Mouse (Mus musculus): ENCODE results near the gene Spag5. TPM values are rescaled to one million over a fixed set of nuclear protein-coding genes. Genes with fewer than 3 reads are reported as not detected.
A peak's percentile ranks its signal among the peaks of the same experiment; 100 is the strongest.

Gene Spag5
- polyA plus RNA-seq, 1 experiment from 2014 or later: 47.6 TPM

GRCm38 (mm10) chr11:78358330-78359007 lies 57.1 kb downstream of the Spag5 start:
- H3K4me3 ChIP-seq: no peak overlapping the region
- peaks cover 17% of the 10 kb centered on the region for H3K27me3 ChIP-seq
- no peaks in the 10 kb centered on the region for H3K36me3 ChIP-seq
- no peak overlapping the region for H3K4me2 ChIP-seq (replicated peaks)
- no peak for ATAC-seq (ENCODE audit: low FRiP score, low read depth)
- H3K9me3 ChIP-seq: no peaks in the 10 kb centered on the region
- H3K27ac ChIP-seq (replicated peaks): no peak overlapping the region
- H3K4me1 ChIP-seq: no peaks in the 10 kb centered on the region
- H3K9ac ChIP-seq (replicated peaks): no peak overlapping the region
- WGBS: 12% methylated on average over 22 of the region's 22 CpGs

GRCm38 (mm10) chr11:78360125-78360788 lies 58.9 kb downstream of the Spag5 start:
- 11% methylated on average over 13 of the region's 13 CpGs for WGBS
- no peak for ATAC-seq (ENCODE audit: low FRiP score, low read depth)
- peaks cover 17% of the 10 kb centered on the region for H3K27me3 ChIP-seq
- H3K36me3 ChIP-seq: no peaks in the 10 kb centered on the region
- no peaks in the 10 kb centered on the region for H3K4me1 ChIP-seq
- H3K27ac ChIP-seq (replicated peaks): no peak overlapping the region
- H3K4me3 ChIP-seq: peak overlapping the region; percentile 25
- no peak overlapping the region; the same call in 1 of the 2 replicates for H3K9ac ChIP-seq (replicated peaks)
- no peaks in the 10 kb centered on the region for H3K9me3 ChIP-seq
- H3K4me2 ChIP-seq (replicated peaks): peak overlapping the region; percentile 44

- H3K9ac ChIP-seq (replicated peaks): no peak overlapping the region
- 0 out of 2 replicates have a peak overlapping the region, but pooled peaks have one; percentile 25 for H3K4me3 ChIP-seq
- 0 out of 2 replicates have a peak, but pooled peaks have one; percentile 49 for ATAC-seq (ENCODE audit: low FRiP score, low read depth)
- no peaks in the 10 kb centered on the region for H3K9me3 ChIP-seq
- no peaks in the 10 kb centered on the region for H3K4me1 ChIP-seq
- H3K4me2 ChIP-seq (replicated peaks): 0 out of 2 replicates have a peak overlapping the region, but pooled peaks have one; percentile 44
- no peak overlapping the region for H3K27ac ChIP-seq (replicated peaks)
- no peaks in the 10 kb centered on the region for H3K36me3 ChIP-seq
- peaks cover 17% of the 10 kb centered on the region for H3K27me3 ChIP-seq
- 60% methylated on average over 2 of the region's 2 CpGs for WGBS
These were observed 59.4 kb downstream of the Spag5 start for GRCm38 (mm10) chr11:78360789-78361131.

DNA sequence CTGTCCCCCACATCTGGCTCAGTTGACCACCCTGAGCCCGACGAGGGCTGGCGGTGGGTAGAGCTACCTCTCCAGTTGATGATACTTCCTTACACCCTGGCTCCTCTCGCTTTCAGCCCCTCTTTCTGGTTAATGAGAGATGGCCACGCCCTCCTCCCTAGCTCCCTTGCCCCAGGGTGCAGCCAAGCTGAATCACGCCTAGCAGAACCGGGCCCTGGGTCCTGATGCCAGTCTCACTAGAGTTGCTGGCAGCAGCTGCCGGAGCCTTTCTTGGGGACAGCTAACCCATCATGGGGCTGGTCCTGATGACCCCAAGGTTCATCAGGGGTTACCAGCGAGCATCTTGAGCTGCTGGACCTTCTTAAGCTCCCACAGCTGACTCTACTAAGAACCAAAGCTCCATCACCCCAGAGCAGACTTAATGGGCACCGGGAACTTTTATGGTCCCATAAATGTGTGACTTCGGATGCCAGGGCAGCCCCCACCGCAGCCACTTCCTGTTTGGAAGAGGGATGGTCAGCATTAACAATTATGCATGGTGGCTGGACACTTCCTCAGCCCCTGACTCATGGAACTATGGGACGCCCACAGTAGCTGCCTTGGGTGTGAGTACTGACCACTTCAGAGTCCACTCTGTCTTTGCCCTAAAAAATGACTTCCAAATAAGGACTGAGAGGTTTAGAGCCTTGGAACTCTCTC lies 62.1 kb downstream of the Spag5 start:
- Histone ChIP-seq H3K4me2 (replicated peaks) (no peak overlapping the region), H3K4me1 (no peaks in the 10 kb centered on the region), H3K9me3 (no peaks in the 10 kb centered on the region), H3K36me3 (no peaks in the 10 kb centered on the region), H3K27ac (replicated peaks) (no peak overlapping the region), H3K9ac (replicated peaks) (no peak overlapping the region), H3K27me3 (peaks cover 12% of the 10 kb centered on the region), H3K4me3 (no peak overlapping the region)
- no peak for ATAC-seq (ENCODE audit: low FRiP score, low read depth)
- WGBS: 79% methylated on average over 13 of the region's 13 CpGs

DNA sequence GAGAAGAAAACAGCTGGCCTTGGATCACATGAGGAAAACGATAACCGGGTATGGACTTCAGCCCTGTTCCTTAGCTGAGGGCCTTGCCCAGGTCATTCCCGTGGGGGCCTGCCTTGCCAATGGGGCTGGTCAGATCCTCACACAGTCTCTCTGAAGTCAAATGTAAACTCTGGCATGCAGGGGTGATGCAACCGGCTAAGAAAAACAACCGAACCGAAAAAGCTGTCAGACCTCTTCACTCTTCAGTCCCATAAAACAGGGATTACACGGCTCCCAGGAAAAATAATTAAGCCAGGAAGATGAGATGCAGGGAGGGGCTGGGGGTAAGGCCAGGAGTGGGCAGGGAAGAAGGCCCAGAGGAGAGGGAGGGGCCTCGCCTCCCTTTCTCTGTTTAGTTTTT lies 62.8 kb downstream of the Spag5 start:
- no peaks in the 10 kb centered on the region for H3K9me3 ChIP-seq
- peaks cover 6% of the 10 kb centered on the region; the same call in 1 of the 2 replicates for H3K27me3 ChIP-seq
- no peak overlapping the region for H3K4me2 ChIP-seq (replicated peaks)
- no peaks in the 10 kb centered on the region for H3K4me1 ChIP-seq
- H3K36me3 ChIP-seq: no peaks in the 10 kb centered on the region
- no peak for ATAC-seq (ENCODE audit: low FRiP score, low read depth)
- no peak overlapping the region for H3K27ac ChIP-seq (replicated peaks)
- H3K9ac ChIP-seq (replicated peaks): no peak overlapping the region
- no peak overlapping the region for H3K4me3 ChIP-seq
- WGBS: 48% methylated on average over 8 of the region's 8 CpGs

GRCm38 (mm10) chr11:78367456-78368225 lies 66.3 kb downstream of the Spag5 start:
- H3K27ac ChIP-seq (replicated peaks): no peak overlapping the region
- WGBS: 90% methylated on average over 15 of the region's 15 CpGs
- H3K4me1 ChIP-seq: no peaks in the 10 kb centered on the region
- no peak overlapping the region for H3K4me3 ChIP-seq
- H3K27me3 ChIP-seq: no peaks in the 10 kb centered on the region
- H3K9ac ChIP-seq (replicated peaks): no peak overlapping the region
- ATAC-seq (ENCODE audit: low FRiP score, low read depth): no peak
- no peak overlapping the region for H3K4me2 ChIP-seq (replicated peaks)
- H3K36me3 ChIP-seq: no peaks in the 10 kb centered on the region
- H3K9me3 ChIP-seq: no peaks in the 10 kb centered on the region

GRCm38 (mm10) chr11:78370389-78370788 lies 69.1 kb downstream of the Spag5 start:
- 57% methylated on average over 1 of the region's 1 CpGs for WGBS
- no peak for ATAC-seq (ENCODE audit: low FRiP score, low read depth)
- no peaks in the 10 kb centered on the region for H3K27me3 ChIP-seq

GRCm38 (mm10) chr11:78371711-78372110 lies 70.4 kb downstream of the Spag5 start:
- WGBS: 93% methylated on average over 11 of the region's 11 CpGs
- no peaks in the 10 kb centered on the region for H3K9me3 ChIP-seq
- no peak overlapping the region for H3K27ac ChIP-seq (replicated peaks)

More at GRCm38 (mm10) chr11:78370389-78370788, 69.1 kb downstream of the Spag5 start:
- no peak overlapping the region for H3K9ac ChIP-seq (replicated peaks)
- no peaks in the 10 kb centered on the region for H3K9me3 ChIP-seq
- H3K4me2 ChIP-seq (replicated peaks): no peak overlapping the region
- no peaks in the 10 kb centered on the region for H3K36me3 ChIP-seq
- H3K27ac ChIP-seq (replicated peaks): no peak overlapping the region
- H3K4me3 ChIP-seq: no peak overlapping the region
- no peaks in the 10 kb centered on the region for H3K4me1 ChIP-seq

More at GRCm38 (mm10) chr11:78371711-78372110, 70.4 kb downstream of the Spag5 start:
- Histone ChIP-seq H3K4me1 (no peaks in the 10 kb centered on the region), H3K9ac (replicated peaks) (no peak overlapping the region), H3K36me3 (no peaks in the 10 kb centered on the region), H3K4me3 (no peak overlapping the region), H3K27me3 (no peaks in the 10 kb centered on the region), H3K4me2 (replicated peaks) (no peak overlapping the region)
- ATAC-seq (ENCODE audit: low FRiP score, low read depth): no peak

Other genes with a start within 250 kb of the Spag5 start
- 33.4 and 33.6 TPM in 2 replicates for gene Eral1, start 221.1 kb upstream of the Spag5 start, polyA plus RNA-seq (2016; fragmentation: Nextera tagmentation; extraction: Ambion mirVana)
- gene Fam222b, start 206.9 kb upstream of the Spag5 start, polyA plus RNA-seq (2016; fragmentation: Nextera tagmentation; extraction: Ambion mirVana): 24.9 and 27.4 TPM in 2 replicates
- 126 and 138 TPM in 2 replicates for gene Traf4, start 135.9 kb upstream of the Spag5 start, polyA plus RNA-seq (2016; fragmentation: Nextera tagmentation; extraction: Ambion mirVana)
- gene Nek8, start 124.9 kb upstream of the Spag5 start, polyA plus RNA-seq (2016; fragmentation: Nextera tagmentation; extraction: Ambion mirVana): 8.2 and 9.4 TPM in 2 replicates
- gene Tlcd1, start 124.8 kb upstream of the Spag5 start, polyA plus RNA-seq (2016; fragmentation: Nextera tagmentation; extraction: Ambion mirVana): 6.0 and 8.0 TPM in 2 replicates
- 905 and 958 TPM in 2 replicates for gene Rpl23a, start 117.9 kb upstream of the Spag5 start, polyA plus RNA-seq (2016; fragmentation: Nextera tagmentation; extraction: Ambion mirVana)
- 54.9 and 68.1 TPM in 2 replicates for gene Rab34, start 113.1 kb upstream of the Spag5 start, polyA plus RNA-seq (2016; fragmentation: Nextera tagmentation; extraction: Ambion mirVana)
- gene Proca1, start 108.1 kb upstream of the Spag5 start, polyA plus RNA-seq (2016; fragmentation: Nextera tagmentation; extraction: Ambion mirVana): 1.4 and 2.3 TPM in 2 replicates
- 49.1 and 53.8 TPM in 2 replicates for gene Sdf2, start 55.8 kb upstream of the Spag5 start, polyA plus RNA-seq (2016; fragmentation: Nextera tagmentation; extraction: Ambion mirVana)
- gene Supt6, start 55.5 kb upstream of the Spag5 start, polyA plus RNA-seq (2016; fragmentation: Nextera tagmentation; extraction: Ambion mirVana): 37.5 and 42.2 TPM in 2 replicates
- 79.0 and 80.0 TPM in 2 replicates for gene 2610507B11Rik, start 39.8 kb upstream of the Spag5 start, polyA plus RNA-seq (2016; fragmentation: Nextera tagmentation; extraction: Ambion mirVana)
- 0.24 and 0.29 TPM in 2 replicates for gene BC030499, start 10.7 kb upstream of the Spag5 start, polyA plus RNA-seq (2016; fragmentation: Nextera tagmentation; extraction: Ambion mirVana)
- gene Aldoc, start 21.4 kb downstream of the Spag5 start, polyA plus RNA-seq (2016; fragmentation: Nextera tagmentation; extraction: Ambion mirVana): 1.8 and 4.6 TPM in 2 replicates
- 59.9 and 67.2 TPM in 2 replicates for gene Pigs, start 26.9 kb downstream of the Spag5 start, polyA plus RNA-seq (2016; fragmentation: Nextera tagmentation; extraction: Ambion mirVana)
- gene Unc119, start 42.0 kb downstream of the Spag5 start, polyA plus RNA-seq (2016; fragmentation: Nextera tagmentation; extraction: Ambion mirVana): 80.0 and 80.6 TPM in 2 replicates
- gene Foxn1, start 85.0 kb downstream of the Spag5 start, polyA plus RNA-seq (2016; fragmentation: Nextera tagmentation; extraction: Ambion mirVana): not detected in 2 replicates
- not detected in 2 replicates for gene Slc13a2, start 120.7 kb downstream of the Spag5 start, polyA plus RNA-seq (2016; fragmentation: Nextera tagmentation; extraction: Ambion mirVana)
- 17.8 and 18.5 TPM in 2 replicates for gene Slc46a1, start 164.2 kb downstream of the Spag5 start, polyA plus RNA-seq (2016; fragmentation: Nextera tagmentation; extraction: Ambion mirVana)
- 36.4 and 37.0 TPM in 2 replicates for gene Sarm1, start 196.2 kb downstream of the Spag5 start, polyA plus RNA-seq (2016; fragmentation: Nextera tagmentation; extraction: Ambion mirVana)
- gene Vtn, start 197.6 kb downstream of the Spag5 start, polyA plus RNA-seq (2016; fragmentation: Nextera tagmentation; extraction: Ambion mirVana): 99.7 and 135 TPM in 2 replicates
- gene Sebox, start 201.9 kb downstream of the Spag5 start, polyA plus RNA-seq (2016; fragmentation: Nextera tagmentation; extraction: Ambion mirVana): not detected in 2 replicates
- 88.5 and 89.7 TPM in 2 replicates for gene Tmem199, start 210.6 kb downstream of the Spag5 start, polyA plus RNA-seq (2016; fragmentation: Nextera tagmentation; extraction: Ambion mirVana)
- 155 and 168 TPM in 2 replicates for gene Poldip2, start 210.7 kb downstream of the Spag5 start, polyA plus RNA-seq (2016; fragmentation: Nextera tagmentation; extraction: Ambion mirVana)
- gene Tnfaip1, start 234.8 kb downstream of the Spag5 start, polyA plus RNA-seq (2016; fragmentation: Nextera tagmentation; extraction: Ambion mirVana): 62.7 and 65.3 TPM in 2 replicates
- gene Ift20, start 234.8 kb downstream of the Spag5 start, polyA plus RNA-seq (2016; fragmentation: Nextera tagmentation; extraction: Ambion mirVana): 104 and 111 TPM in 2 replicates
- gene Tmem97, start 249.2 kb downstream of the Spag5 start, polyA plus RNA-seq (2016; fragmentation: Nextera tagmentation; extraction: Ambion mirVana): 47.2 and 51.7 TPM in 2 replicates

Data from midbrain, embryonic 12.5 days (tissue).